Mouse (Mus musculus) thymus, adult 2 months (tissue): ENCODE data around the gene Spns1.

ENCODE experiments used
- CTCF ChIP-seq: fragments of 200-500 bp; IDR thresholded peaks from 2 replicates; pipeline ENCODE4 v1.5.1; 2012; ENCODE audit warnings: mild to moderate bottlenecking, control low read depth, low read length, moderate library complexity, borderline replicate concordance; ENCODE audit not compliant: control insufficient read depth, poor library complexity, insufficient read depth; ENCODE audit errors: extremely low read depth
- POLR2A ChIP-seq: fragments of 200-500 bp; IDR thresholded peaks from 2 replicates; pipeline ENCODE4 v1.6.1; 2012; ENCODE audit warnings: mild to moderate bottlenecking, low read length, control low read depth, moderate library complexity; ENCODE audit not compliant: control insufficient read depth, poor library complexity, insufficient read depth; ENCODE audit errors: extremely low read depth

DNA sequence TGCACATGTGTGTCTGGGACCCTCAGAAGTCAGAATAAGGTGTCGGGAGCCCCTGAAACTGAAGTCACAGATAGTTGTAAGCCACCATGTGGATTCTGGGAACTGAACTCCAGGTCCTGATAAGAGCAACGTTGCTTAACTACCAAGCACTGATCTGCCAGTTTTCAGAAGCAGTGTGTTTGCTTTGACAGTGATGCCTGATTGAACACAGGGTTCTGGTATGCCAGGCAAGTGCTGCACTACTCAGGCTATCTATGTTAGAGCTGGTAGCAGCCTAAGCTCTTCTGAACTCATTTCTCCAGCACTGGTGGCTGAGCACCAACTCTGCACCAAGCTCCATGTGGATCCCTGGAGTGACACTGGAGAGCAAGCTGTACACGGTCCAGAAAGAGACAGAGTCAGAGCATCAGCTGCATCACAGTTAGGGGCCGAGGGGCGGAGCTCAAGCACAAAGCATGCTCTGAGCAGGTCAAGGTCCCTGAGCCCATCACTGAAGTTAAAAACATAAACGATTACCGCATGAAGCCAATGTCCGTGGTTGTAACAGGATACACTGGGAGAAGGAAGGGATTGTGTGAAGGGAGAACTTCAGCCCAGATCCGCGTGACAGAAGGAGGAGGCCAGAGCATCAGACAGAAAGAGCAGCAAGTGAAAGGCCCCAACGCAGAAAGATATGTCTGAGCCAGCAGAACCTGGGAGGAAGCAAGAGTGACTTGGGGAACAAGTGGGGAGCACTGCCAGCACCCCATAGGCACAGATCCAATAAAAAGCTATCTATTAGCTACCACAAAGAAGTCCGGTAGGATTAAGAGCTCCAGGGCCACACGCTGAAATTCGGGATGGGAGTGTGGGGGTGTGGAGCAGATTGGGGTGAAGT lies 22.3 kb downstream of the Spns1 start:
- no peak for TF ChIP-seq POLR2A
- no peak for TF ChIP-seq CTCF
